Comparison of ENCODE assay signal across 8 mouse cellular contexts in the genomic region with DNA sequence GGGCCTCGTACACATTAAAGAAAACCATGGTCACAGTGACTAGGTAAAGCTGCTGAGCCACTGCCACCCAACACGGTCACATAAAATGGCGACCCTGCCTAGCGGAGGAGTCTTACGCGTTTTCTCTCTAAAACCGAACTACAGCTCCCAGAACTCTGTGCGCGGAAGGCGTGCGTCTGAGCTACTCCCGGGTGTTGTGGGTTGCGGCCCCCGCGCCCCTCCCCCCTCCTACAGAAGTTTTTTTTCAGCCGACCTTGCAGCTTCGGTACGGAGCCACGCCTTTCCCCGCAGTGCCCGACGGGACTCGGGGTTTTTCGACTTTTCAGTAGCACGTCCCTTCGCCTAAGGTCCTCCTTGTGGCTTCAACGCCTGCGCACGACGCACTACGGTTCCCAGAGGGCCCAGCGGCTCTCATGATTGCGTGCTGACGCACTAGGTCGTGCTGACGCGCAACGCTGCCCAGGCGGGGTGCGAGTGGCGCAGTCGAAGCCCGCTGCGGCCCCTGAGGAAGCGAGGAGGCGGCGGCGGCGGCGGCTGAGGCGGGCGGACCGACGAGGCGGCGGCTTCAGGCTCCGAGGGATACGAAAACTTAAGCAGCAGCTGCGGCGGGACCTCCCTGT. TPM values are rescaled to one million over a fixed set of nuclear protein-coding genes. Genes with fewer than 3 reads are reported as not detected.
DNase-seq lines count a peak whose midpoint lies in the region; ATAC-seq and TF ChIP-seq lines count a peak whose summit lies in the region.

No protein-coding gene starts in this region.

- ATAC-seq in embryonic facial prominence, embryonic 15.5 days (ENCODE audit: insufficient number of reproducible peaks, low FRiP score, low TSS enrichment, low read depth), result peak; percentile 99
- peak; percentile 98 for ATAC-seq in limb, embryonic 14.5 days (ENCODE audit: low FRiP score, low read depth)
- ATAC-seq in midbrain, postnatal 0 days (ENCODE audit: low FRiP score), result peak; percentile 98

- peak; percentile 100 for DNase-seq in 416B (ENCODE audit: low read depth)
- peak; percentile 98 for DNase-seq in heart, adult 8-10 months (ENCODE audit: low spot score)
- peak; percentile 99 for DNase-seq in kidney, adult 9 months
- DNase-seq in limb, embryonic 14.5 days (ENCODE audit: low spot score), result peak; percentile 99
- peak; percentile 100 for DNase-seq in midbrain, postnatal 0 days (ENCODE audit: low spot score)
- DNase-seq in spleen, postnatal 14 days (ENCODE audit: low spot score in 2 of 2), result peak; percentile 90 to 93

- peaks cover 1% of the 10 kb centered on the region; the same call in 1 of the 2 replicates for H3K4me1 ChIP-seq in bone marrow, adult 2 months (ENCODE audit: control insufficient read depth, insufficient read depth, low read length)
- H3K4me1 ChIP-seq in embryonic facial prominence, embryonic 15.5 days, result peaks cover 31% of the 10 kb centered on the region
- H3K4me1 ChIP-seq in limb, embryonic 14.5 days (ENCODE audit: control insufficient read depth, insufficient read depth, low read length), result peaks cover 21% of the 10 kb centered on the region
- peaks cover 5% of the 10 kb centered on the region; the same call in 1 of the 2 replicates for H3K4me1 ChIP-seq in midbrain, postnatal 0 days (ENCODE audit: insufficient read depth, low read length)

- under 1% methylated on average over 58 of the region's 60 CpGs for WGBS in bone marrow, adult 2 months
- under 1% methylated on average over 60 of the region's 60 CpGs for WGBS in embryonic facial prominence, embryonic 15.5 days
- 1% methylated on average over 57 of the region's 60 CpGs for whole genome bisulfite sequencing in limb, embryonic 14.5 days
- 0% methylated on average over 59 of the region's 60 CpGs for WGBS in midbrain, postnatal 0 days

- peaks cover 7% of the 10 kb centered on the region for H3K36me3 ChIP-seq in embryonic facial prominence, embryonic 15.5 days
- peaks cover 11% of the 10 kb centered on the region for H3K36me3 ChIP-seq in limb, embryonic 14.5 days (ENCODE audit: control insufficient read depth, insufficient read depth, low read length)
- peaks cover under 1% of the 10 kb centered on the region; the same call in 1 of the 2 replicates for H3K36me3 ChIP-seq in midbrain, postnatal 0 days (ENCODE audit: insufficient read depth, low read length)

- TF ChIP-seq CTCF in bone marrow, adult 2 months (IDR thresholded peaks at IDR 0.05; ENCODE audit: control insufficient read depth, insufficient read depth, low read length), result no peak; the same call in 1 of the 2 replicates
- TF ChIP-seq CTCF in midbrain, postnatal 0 days (IDR thresholded peaks at IDR 0.05), result 0 out of 2 replicates have a peak, but pooled peaks have one; percentile 1

- TF ChIP-seq POLR2A in bone marrow, adult 2 months (IDR thresholded peaks at IDR 0.05; ENCODE audit: borderline replicate concordance, control insufficient read depth, low read depth, low read length), result peak; percentile 92; the same call in 1 of the 2 replicates
- TF ChIP-seq POLR2A in limb, embryonic 14.5 days (IDR thresholded peaks at IDR 0.05; ENCODE audit: borderline replicate concordance, extremely low read depth, insufficient read depth, insufficient read length), result peak; percentile 53; the same call in 1 of the 2 replicates

- peak overlapping the region; percentile 97 for H3K9ac ChIP-seq in embryonic facial prominence, embryonic 15.5 days
- peak overlapping the region; percentile 93 for H3K9ac ChIP-seq in limb, embryonic 14.5 days (ENCODE audit: low read depth, low read length, severe bottlenecking)
- H3K9ac ChIP-seq in midbrain, postnatal 0 days (replicated peaks; ENCODE audit: low read length, poor library complexity, severe bottlenecking), result peak overlapping the region; percentile 85

- no peaks in the 10 kb centered on the region for H3K27me3 ChIP-seq in embryonic facial prominence, embryonic 15.5 days
- H3K27me3 ChIP-seq in limb, embryonic 14.5 days (ENCODE audit: control insufficient read depth, insufficient read depth, low read length), result no peaks in the 10 kb centered on the region
- H3K27me3 ChIP-seq in midbrain, postnatal 0 days (ENCODE audit: insufficient read depth, low read length), result no peaks in the 10 kb centered on the region

- H3K9me3 ChIP-seq in embryonic facial prominence, embryonic 15.5 days (replicated peaks), result no peaks in the 10 kb centered on the region
- H3K9me3 ChIP-seq in limb, embryonic 14.5 days (ENCODE audit: control insufficient read depth, low read length), result no peaks in the 10 kb centered on the region
- no peaks in the 10 kb centered on the region for H3K9me3 ChIP-seq in midbrain, postnatal 0 days (ENCODE audit: low read length)

- H3K27ac ChIP-seq in bone marrow, adult 2 months (ENCODE audit: control insufficient read depth, insufficient read depth, low read depth, low read length, poor library complexity), result peak overlapping the region; percentile 98
- peak overlapping the region; percentile 97 for H3K27ac ChIP-seq in embryonic facial prominence, embryonic 15.5 days (replicated peaks)
- peak overlapping the region; percentile 96 for H3K27ac ChIP-seq in limb, embryonic 14.5 days (replicated peaks; ENCODE audit: low read depth, low read length)
- peak overlapping the region; percentile 98 for H3K27ac ChIP-seq in midbrain, postnatal 0 days (ENCODE audit: low read depth, low read length)

- peak overlapping the region; percentile 72 for H3K4me2 ChIP-seq in embryonic facial prominence, embryonic 15.5 days (replicated peaks)
- peak overlapping the region; percentile 86 for H3K4me2 ChIP-seq in limb, embryonic 14.5 days (replicated peaks; ENCODE audit: low read depth, low read length, severe bottlenecking)
- H3K4me2 ChIP-seq in midbrain, postnatal 0 days (ENCODE audit: low read depth, low read length, poor library complexity, severe bottlenecking), result peak overlapping the region; percentile 74

- peak overlapping the region; percentile 64 for H3K4me3 ChIP-seq in bone marrow, adult 2 months (replicated peaks; ENCODE audit: control insufficient read depth, low read depth, low read length)
- peak overlapping the region; percentile 97 for H3K4me3 ChIP-seq in embryonic facial prominence, embryonic 15.5 days (replicated peaks)
- H3K4me3 ChIP-seq in limb, embryonic 14.5 days (replicated peaks; ENCODE audit: low read length), result peak overlapping the region; percentile 96
- peak overlapping the region; percentile 84 for H3K4me3 ChIP-seq in midbrain, postnatal 0 days (ENCODE audit: low read depth, low read length)

RNA-seq across cellular contexts. Expression of a gene that starts 12.5 kb away (rescaled TPM):
- polyA plus RNA-seq in bone marrow, adult 2 months (2011; ENCODE audit: insufficient read depth, insufficient read length, low replicate concordance, missing spikeins), result 328 and 487 TPM in 2 replicates
- 489 and 525 TPM in 2 replicates for polyA plus RNA-seq in embryonic facial prominence, embryonic 15.5 days (2015; fragmentation: Nextera tagmentation; extraction: Ambion mirVana)
- total RNA-seq in heart, adult 8-10 months (2022), result 100 to 1,000 TPM; 151 to 179 (median 164) TPM
- 654 and 850 TPM in 2 replicates for polyA plus RNA-seq in limb, embryonic 14.5 days (2012; rRNA removed)
- polyA plus RNA-seq in limb, embryonic 14.5 days (2014; fragmentation: Nextera tagmentation; extraction: Ambion mirVana), result 406 and 466 TPM in 2 replicates
- 162 and 196 TPM in 2 replicates for total RNA-seq in midbrain, postnatal 0 days (2014; rRNA removed)
- 351 and 443 TPM in 2 replicates for polyA plus RNA-seq in midbrain, postnatal 0 days (2015; fragmentation: Nextera tagmentation; extraction: Ambion mirVana)

RNA-seq across cellular contexts. Expression of a gene that starts 17.0 kb away (rescaled TPM):
- not detected in 2 replicates for polyA plus RNA-seq in bone marrow, adult 2 months (2011; ENCODE audit: insufficient read depth, insufficient read length, low replicate concordance, missing spikeins)
- polyA plus RNA-seq in embryonic facial prominence, embryonic 15.5 days (2015; fragmentation: Nextera tagmentation; extraction: Ambion mirVana), result 38.3 and 44.0 TPM in 2 replicates
- total RNA-seq in heart, adult 8-10 months (2022), result 1 to 10 TPM in 1 of 4 experiments, under 1 TPM in 2, not detected in 1; 0.41 to 1.2 (median 0.87) TPM
- 46.3 and 50.8 TPM in 2 replicates for polyA plus RNA-seq in limb, embryonic 14.5 days (2012; rRNA removed)
- 41.2 and 47.5 TPM in 2 replicates for polyA plus RNA-seq in limb, embryonic 14.5 days (2014; fragmentation: Nextera tagmentation; extraction: Ambion mirVana)
- 94.8 and 96.5 TPM in 2 replicates for total RNA-seq in midbrain, postnatal 0 days (2014; rRNA removed)
- 128 and 133 TPM in 2 replicates for polyA plus RNA-seq in midbrain, postnatal 0 days (2015; fragmentation: Nextera tagmentation; extraction: Ambion mirVana)

RNA-seq across cellular contexts. Expression of a gene that starts 26.1 kb away (rescaled TPM):
- 185 and 239 TPM in 2 replicates for polyA plus RNA-seq in bone marrow, adult 2 months (2011; ENCODE audit: insufficient read depth, insufficient read length, low replicate concordance, missing spikeins)
- 1,038 and 1,104 TPM in 2 replicates for polyA plus RNA-seq in embryonic facial prominence, embryonic 15.5 days (2015; fragmentation: Nextera tagmentation; extraction: Ambion mirVana)
- total RNA-seq in heart, adult 8-10 months (2022), result 100 to 1,000 TPM; 321 to 411 (median 362) TPM
- 739 and 935 TPM in 2 replicates for polyA plus RNA-seq in limb, embryonic 14.5 days (2012; rRNA removed)
- polyA plus RNA-seq in limb, embryonic 14.5 days (2014; fragmentation: Nextera tagmentation; extraction: Ambion mirVana), result 1,204 and 1,221 TPM in 2 replicates
- 1,027 and 1,129 TPM in 2 replicates for total RNA-seq in midbrain, postnatal 0 days (2014; rRNA removed)
- polyA plus RNA-seq in midbrain, postnatal 0 days (2015; fragmentation: Nextera tagmentation; extraction: Ambion mirVana), result 1,525 and 1,526 TPM in 2 replicates

RNA-seq across cellular contexts. Expression of a gene that starts 31.5 kb away (rescaled TPM):
- 5.5 and 11.2 TPM in 2 replicates for polyA plus RNA-seq in bone marrow, adult 2 months (2011; ENCODE audit: insufficient read depth, insufficient read length, low replicate concordance, missing spikeins)
- polyA plus RNA-seq in embryonic facial prominence, embryonic 15.5 days (2015; fragmentation: Nextera tagmentation; extraction: Ambion mirVana), result 71.9 and 72.1 TPM in 2 replicates
- total RNA-seq in heart, adult 8-10 months (2022), result 10 to 100 TPM; 40.8 to 42.0 (median 40.9) TPM
- 47.1 and 58.5 TPM in 2 replicates for polyA plus RNA-seq in limb, embryonic 14.5 days (2012; rRNA removed)
- 66.2 and 74.8 TPM in 2 replicates for polyA plus RNA-seq in limb, embryonic 14.5 days (2014; fragmentation: Nextera tagmentation; extraction: Ambion mirVana)
- total RNA-seq in midbrain, postnatal 0 days (2014; rRNA removed), result 248 and 253 TPM in 2 replicates
- 188 TPM in 2 replicates for polyA plus RNA-seq in midbrain, postnatal 0 days (2015; fragmentation: Nextera tagmentation; extraction: Ambion mirVana)

RNA-seq across cellular contexts. Expression of a gene that starts 33.0 kb away (rescaled TPM):
- polyA plus RNA-seq in bone marrow, adult 2 months (2011; ENCODE audit: insufficient read depth, insufficient read length, low replicate concordance, missing spikeins), result not detected in 2 replicates
- polyA plus RNA-seq in embryonic facial prominence, embryonic 15.5 days (2015; fragmentation: Nextera tagmentation; extraction: Ambion mirVana), result 0.49 and 0.85 TPM in 2 replicates
- not detected for total RNA-seq in heart, adult 8-10 months (2022)
- polyA plus RNA-seq in limb, embryonic 14.5 days (2012; rRNA removed), result 0.12 and 0.14 TPM in 2 replicates
- polyA plus RNA-seq in limb, embryonic 14.5 days (2014; fragmentation: Nextera tagmentation; extraction: Ambion mirVana), result not detected in 2 replicates
- not detected in 2 replicates for total RNA-seq in midbrain, postnatal 0 days (2014; rRNA removed)
- polyA plus RNA-seq in midbrain, postnatal 0 days (2015; fragmentation: Nextera tagmentation; extraction: Ambion mirVana), result 0.17 TPM in 1 of 2 replicates, not detected in the other

Comparison
In these comparisons a context has a peak if more than half of its experiments do, and no peak if none do; other contexts are left out.
1. Peak in every context shown above with its lines: DNase-seq, ATAC-seq, H3K4me3 ChIP-seq and H3K27ac ChIP-seq.
2. RNA of a gene that starts 17.0 kb away (polyA plus RNA-seq): 128 to 133 TPM in midbrain, postnatal 0 days, 41.2 to 50.8 TPM in limb, embryonic 14.5 days and 38.3 to 44.0 TPM in embryonic facial prominence, embryonic 15.5 days; not detected in bone marrow, adult 2 months; every median in the first group is over 10 times any median in the second.